Mouse (Mus musculus) liver, embryonic 16.5 days (tissue): ENCODE measurements around the gene Usp9y. TPM values are rescaled to one million over a fixed set of nuclear protein-coding genes. Genes with fewer than 3 reads are reported as not detected.

Source experiments
- ATAC-seq: fragments of 200-750 bp; cut with Nextera tagmentation; 2 replicates; pipeline ENCODE4 v1.8.0; 2017; ENCODE audit warnings: low read depth, mild to moderate bottlenecking, moderate number of reproducible peaks, moderate library complexity
- H3K27ac ChIP-seq: fragments of 300-500 bp; sonication (generic); 2 replicates; pipeline ENCODE4 v1.5.1; 2014; ENCODE audit warnings: mild to moderate bottlenecking, low read length
- H3K27me3 ChIP-seq: fragments of 300-500 bp; sonication (generic); 2 replicates; pipeline ENCODE4 v1.6.1; 2014; ENCODE audit warnings: low read depth, low read length, mixed read lengths; ENCODE audit not compliant: control insufficient read depth, insufficient read depth
- H3K36me3 ChIP-seq: fragments of 300-500 bp; sonication (generic); 2 replicates; pipeline ENCODE4 v1.6.1; 2014; ENCODE audit warnings: mild to moderate bottlenecking; ENCODE audit not compliant: control insufficient read depth, insufficient read depth
- H3K4me1 ChIP-seq: fragments of 300-500 bp; sonication (generic); 2 replicates; pipeline ENCODE4 v1.6.1; 2014; ENCODE audit warnings: low read depth, low read length, mixed read lengths; ENCODE audit not compliant: control insufficient read depth
- H3K4me2 ChIP-seq: fragments of 300-500 bp; sonication (generic); 2 replicates; pipeline ENCODE4 v1.6.1; 2014; ENCODE audit warnings: low read depth, low read length, mixed read lengths
- H3K4me3 ChIP-seq: fragments of 300-500 bp; sonication (generic); 2 replicates; pipeline ENCODE4 v1.5.1; 2014; ENCODE audit warnings: low read depth, mild to moderate bottlenecking, low read length
- H3K9ac ChIP-seq: fragments of 300-500 bp; sonication (generic); 2 replicates; pipeline ENCODE4 v1.6.1; 2014; ENCODE audit warnings: low read depth, low read length
- H3K9me3 ChIP-seq: fragments of 300-500 bp; sonication (generic); replicated peaks from 2 replicates; pipeline ENCODE4 v1.6.1; 2016; ENCODE audit warnings: low read length; ENCODE audit not compliant: control insufficient read depth
- WGBS: fragments of 180-500 bp; shearing (Covaris S2); extraction: QIAGEN DNeasy Blood & Tissue Kit; methylation state at CpG from one replicate; pipeline ENCODE4 v1.1.7; 2014; ENCODE audit not compliant: insufficient replicate concordance; 5-methylcytosine and 5-hydroxymethylcytosine counted together
- polyA plus RNA-seq: library from polyadenylated mRNA; unstranded; fragments of >200 nt; fragmentation: Nextera tagmentation; extraction: Ambion mirVana; gene quantifications from 2 replicates; pipeline ENCODE4 v1.2.1, GENCODE M21; 2015

Gene Usp9y
- not detected in 2 replicates for polyA plus RNA-seq

DNA sequence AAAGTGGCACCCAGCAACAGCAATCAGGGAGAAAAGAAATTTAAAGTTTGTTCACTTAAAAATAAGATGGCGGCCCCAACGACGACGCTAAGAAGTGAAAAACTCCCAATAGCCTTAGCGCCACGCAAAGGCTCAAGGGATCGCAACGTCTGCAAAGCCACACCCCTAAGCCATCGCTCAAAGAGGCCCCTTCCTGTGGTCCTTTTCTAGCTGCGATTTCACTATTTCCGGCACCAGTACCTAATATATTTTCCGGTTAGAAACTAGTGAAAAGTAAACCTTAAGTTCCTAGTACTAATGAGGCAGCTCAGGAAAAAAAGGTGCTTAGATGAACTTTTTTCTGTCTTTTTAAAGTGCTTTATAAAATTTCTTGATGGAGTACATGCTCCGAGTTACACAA is at the start of gene Usp9y:
Gene Usp9y, minus strand, starts transcription at position 101 of the 400 bp plus-strand sequence.
- Histone ChIP-seq H3K4me2 (no peak within 1 kb of the TSS), H3K36me3 (no peaks in the 10 kb centered on the region), H3K27ac (no peak within 1 kb of the TSS), H3K4me1 (no peaks in the 10 kb centered on the region), H3K4me3 (no peak within 1 kb of the TSS), H3K27me3 (no peaks in the 10 kb centered on the region), H3K9me3 (no peaks in the 10 kb centered on the region), H3K9ac (no peak within 1 kb of the TSS)
- ATAC-seq = no peak
- 77% methylated on average over 10 of the region's 13 CpGs for WGBS

DNA sequence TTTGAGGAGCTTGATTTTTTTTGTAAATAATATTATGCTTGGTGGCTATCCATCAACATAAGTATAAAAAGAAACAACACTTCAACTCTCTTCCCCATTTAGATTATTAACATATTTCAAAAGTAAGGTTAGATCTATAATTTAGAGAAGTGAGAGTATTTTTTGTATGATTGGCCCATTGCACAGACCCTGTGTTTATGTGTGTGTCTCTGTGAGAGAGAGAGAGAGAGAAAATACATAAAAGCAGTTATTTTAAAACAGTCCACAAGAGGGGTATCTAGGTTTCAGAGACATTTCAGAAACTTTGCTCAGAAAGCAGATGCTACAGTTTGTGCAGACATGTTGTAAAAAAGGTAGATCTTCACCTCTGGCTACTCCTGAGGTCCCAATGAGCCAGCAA is 165.9 kb downstream of the Usp9y start:
- ATAC-seq = no peak
- H3K4me2 ChIP-seq = no peak overlapping the region
- H3K9me3 ChIP-seq = no peaks in the 10 kb centered on the region
- no peak overlapping the region for H3K9ac ChIP-seq
- no peak overlapping the region for H3K4me3 ChIP-seq
- H3K36me3 ChIP-seq = no peaks in the 10 kb centered on the region
- H3K4me1 ChIP-seq = no peaks in the 10 kb centered on the region
- H3K27ac ChIP-seq = no peak overlapping the region
- no peaks in the 10 kb centered on the region for H3K27me3 ChIP-seq

DNA sequence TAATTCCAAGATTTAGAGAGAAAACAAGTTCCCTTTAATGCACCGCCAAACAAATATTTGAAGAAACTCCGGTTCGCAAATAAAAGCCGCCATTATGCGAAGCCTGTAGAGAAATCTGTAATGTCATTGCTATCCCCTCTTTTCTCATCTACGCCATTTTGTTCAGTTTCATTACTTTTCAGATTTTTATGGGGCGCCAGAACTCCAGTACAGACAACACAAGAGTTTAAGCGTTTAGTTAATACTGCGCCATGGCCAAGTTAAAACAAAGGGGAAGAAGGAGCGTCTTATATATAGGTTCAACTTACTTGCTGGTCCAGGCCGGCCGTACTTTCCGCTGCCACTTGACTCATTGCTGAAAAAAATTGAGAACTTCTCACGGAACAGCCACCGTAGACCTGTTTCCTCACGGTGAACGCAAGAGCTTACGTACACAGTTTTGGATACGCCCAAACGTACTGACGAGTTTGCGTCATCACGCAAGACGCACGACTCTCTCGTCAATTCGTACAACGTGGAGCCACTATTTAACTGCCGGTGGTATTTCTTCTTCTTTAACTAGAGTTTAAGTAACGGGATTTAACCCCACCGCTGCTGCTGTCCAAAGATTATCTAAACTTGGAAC is 173.3 kb downstream of the Usp9y start, which contains the start of gene Ddx3y:
Gene Ddx3y, minus strand, starts transcription at position 459 of the 625 bp plus-strand sequence.
- H3K9me3 ChIP-seq = no peaks in the 10 kb centered on the region
- H3K27me3 ChIP-seq = no peaks in the 10 kb centered on the region
- peak within 1 kb of the TSS; percentile 59 for H3K4me3 ChIP-seq
- ATAC-seq = peak; percentile 95
- WGBS = 0% methylated on average over 15 of the region's 31 CpGs
- H3K9ac ChIP-seq = peak within 1 kb of the TSS; percentile 64
- peak within 1 kb of the TSS; percentile 34; the same call in 1 of the 2 replicates for H3K4me2 ChIP-seq
- H3K27ac ChIP-seq = peak within 1 kb of the TSS; percentile 81; the same call in 1 of the 2 replicates
- H3K4me1 ChIP-seq = no peaks in the 10 kb centered on the region
- no peaks in the 10 kb centered on the region for H3K36me3 ChIP-seq

DNA sequence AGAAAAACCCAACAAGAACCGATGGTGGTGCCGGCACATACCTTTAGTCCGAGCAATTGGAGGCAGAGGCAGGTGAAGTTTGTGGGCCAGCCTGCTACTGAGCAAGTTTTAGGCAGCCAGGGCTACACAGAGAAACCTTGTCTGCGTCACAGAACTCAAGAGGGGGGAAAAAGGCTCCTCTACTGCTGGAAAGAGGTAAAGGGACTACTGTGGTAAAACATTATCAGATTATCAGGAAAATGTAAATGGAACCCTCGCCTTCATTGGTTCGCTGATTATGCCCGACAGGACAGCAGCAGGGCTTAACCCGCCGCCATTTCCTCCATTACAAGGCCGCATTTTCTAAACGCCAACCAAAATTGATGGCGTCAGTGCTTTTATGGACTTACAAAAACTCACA is 173.8 kb downstream of the Usp9y start:
- WGBS = 0% methylated on average over 7 of the region's 12 CpGs
- H3K36me3 ChIP-seq = no peaks in the 10 kb centered on the region
- H3K27me3 ChIP-seq = no peaks in the 10 kb centered on the region
- peak overlapping the region; percentile 81; the same call in 1 of the 2 replicates for H3K27ac ChIP-seq
- peak; percentile 67 for ATAC-seq
- H3K9me3 ChIP-seq = no peaks in the 10 kb centered on the region
- peak overlapping the region; percentile 59 for H3K4me3 ChIP-seq
- peak overlapping the region; percentile 64 for H3K9ac ChIP-seq
- no peaks in the 10 kb centered on the region for H3K4me1 ChIP-seq
- H3K4me2 ChIP-seq = no peak overlapping the region

Other genes with a start within 250 kb of the Usp9y start
- 2.0 and 4.9 TPM in 2 replicates for gene Uty, start 214.0 kb downstream of the Usp9y start, polyA plus RNA-seq
- gene Ddx3y, start 173.2 kb downstream of the Usp9y start, polyA plus RNA-seq = 6.4 and 13.6 TPM in 2 replicates